In the genomic region with DNA sequence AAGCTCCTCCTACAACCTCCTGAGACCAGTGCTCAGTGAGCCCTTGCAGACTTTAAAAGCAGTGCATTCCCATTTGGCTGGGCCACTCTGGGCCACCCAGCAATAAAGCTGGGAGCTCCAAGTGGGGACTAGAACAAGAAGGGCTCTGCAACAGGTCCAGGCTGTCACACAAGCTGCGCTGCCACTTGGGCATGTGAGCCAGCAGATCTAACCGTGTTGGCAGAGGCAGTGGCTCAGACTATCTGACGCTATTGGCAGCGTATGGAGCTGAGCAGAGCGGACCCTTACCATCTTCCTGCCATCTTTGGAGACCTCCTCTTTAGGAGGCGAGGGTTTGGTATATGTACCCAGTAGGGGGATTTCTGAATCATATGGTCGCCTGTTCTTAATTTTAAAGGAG, we compare ENCODE assay signal across 13 mouse cellular contexts.
DNase-seq lines count a peak whose midpoint lies in the region; ATAC-seq and TF ChIP-seq lines count a peak whose summit lies in the region.
"Had no signal": no experiment of that assay in that cellular context is flagged by ENCODE, and none has a peak within 500 bp of the region (broad histone marks: within the 10 kb centered on the region; RNA-seq: fewer than 3 reads in every experiment).

No protein-coding gene starts in this region.

- H3K36me3 ChIP-seq in midbrain, postnatal 0 days (ENCODE audit: insufficient read depth, low read length) = no peaks in the 10 kb centered on the region
- H3K36me3 ChIP-seq in midbrain, embryonic 15.5 days (replicated peaks) = no peaks in the 10 kb centered on the region
- H3K36me3 ChIP-seq in midbrain, embryonic 10.5 days = no peaks in the 10 kb centered on the region
- H3K36me3 ChIP-seq: liver, embryonic 13.5 days had no signal

- no peak overlapping the region for H3K4me2 ChIP-seq in midbrain, postnatal 0 days (ENCODE audit: low read depth, low read length, poor library complexity, severe bottlenecking)
- no peak overlapping the region for H3K4me2 ChIP-seq in midbrain, embryonic 15.5 days
- H3K4me2 ChIP-seq: liver, embryonic 13.5 days had no signal

- H3K27ac ChIP-seq in midbrain, postnatal 0 days (ENCODE audit: low read depth, low read length) = no peak overlapping the region
- H3K27ac ChIP-seq in midbrain, embryonic 15.5 days = no peak overlapping the region
- no peak overlapping the region for H3K27ac ChIP-seq in midbrain, embryonic 10.5 days (replicated peaks)
- H3K27ac ChIP-seq: liver, embryonic 13.5 days had no signal

- TF ChIP-seq CTCF in midbrain, postnatal 0 days (IDR thresholded peaks at IDR 0.05) = no peak

- H3K27me3 ChIP-seq in midbrain, postnatal 0 days (ENCODE audit: insufficient read depth, low read length) = no peaks in the 10 kb centered on the region
- H3K27me3 ChIP-seq in midbrain, embryonic 15.5 days (replicated peaks) = no peaks in the 10 kb centered on the region
- H3K27me3 ChIP-seq in midbrain, embryonic 10.5 days (ENCODE audit: low read depth, poor library complexity, severe bottlenecking) = no peaks in the 10 kb centered on the region
- H3K27me3 ChIP-seq: liver, embryonic 13.5 days had no signal

- no peaks in the 10 kb centered on the region for H3K4me1 ChIP-seq in midbrain, postnatal 0 days (ENCODE audit: insufficient read depth, low read length)
- no peaks in the 10 kb centered on the region for H3K4me1 ChIP-seq in midbrain, embryonic 15.5 days
- H3K4me1 ChIP-seq in midbrain, embryonic 10.5 days = peaks cover 4% of the 10 kb centered on the region; the same call in 1 of the 2 replicates
- H3K4me1 ChIP-seq: liver, embryonic 13.5 days had no signal

- peak; percentile 56 for DNase-seq in midbrain, postnatal 0 days (ENCODE audit: low spot score)
- DNase-seq in cerebellum, postnatal 10 days = peak; percentile 84 to 87
- peak; percentile 67 for DNase-seq in layer of hippocampus, adult 9-10 months (ENCODE audit: low spot score)
- DNase-seq in right cerebral cortex, postnatal 4 days = peak; percentile 57
- no peak for DNase-seq in adrenal gland, postnatal 36 days
- DNase-seq in adrenal gland, postnatal 14 days = no peak
- no peak for DNase-seq in midbrain, embryonic 10.5 days (ENCODE audit: low spot score)
- DNase-seq: adrenal gland, postnatal 10 days; heart, adult 11 months; liver, embryonic 13.5 days; lung, postnatal 14 days had no signal

- H3K9me3 ChIP-seq in midbrain, postnatal 0 days (ENCODE audit: low read length) = no peaks in the 10 kb centered on the region
- H3K9me3 ChIP-seq in midbrain, embryonic 15.5 days = no peaks in the 10 kb centered on the region
- no peaks in the 10 kb centered on the region for H3K9me3 ChIP-seq in midbrain, embryonic 10.5 days (replicated peaks)
- H3K9me3 ChIP-seq: liver, embryonic 13.5 days had no signal

- H3K9ac ChIP-seq in midbrain, postnatal 0 days (replicated peaks; ENCODE audit: low read length, poor library complexity, severe bottlenecking) = no peak overlapping the region
- no peak overlapping the region for H3K9ac ChIP-seq in midbrain, embryonic 15.5 days
- H3K9ac ChIP-seq: liver, embryonic 13.5 days had no signal

- no peak for ATAC-seq in midbrain, postnatal 0 days (ENCODE audit: low FRiP score)
- no peak for ATAC-seq in midbrain, embryonic 15.5 days (replicated peaks)
- ATAC-seq: midbrain, embryonic 16.5 days had no signal

- 82% methylated on average over 7 of the region's 7 CpGs for WGBS in midbrain, postnatal 0 days
- 76% methylated on average over 7 of the region's 7 CpGs for WGBS in midbrain, embryonic 15.5 days
- 87% methylated on average over 7 of the region's 7 CpGs for WGBS in midbrain, embryonic 10.5 days

- no peak overlapping the region for H3K4me3 ChIP-seq in midbrain, postnatal 0 days (ENCODE audit: low read depth, low read length)
- H3K4me3 ChIP-seq in midbrain, embryonic 15.5 days = no peak overlapping the region
- no peak overlapping the region for H3K4me3 ChIP-seq in midbrain, embryonic 10.5 days
- H3K4me3 ChIP-seq: liver, embryonic 13.5 days had no signal

Comparison
In these comparisons a context has a peak if more than half of its experiments do, and no peak if none do; other contexts are left out.
1. DNase-seq: peak in midbrain, postnatal 0 days (single experiment), cerebellum, postnatal 10 days (2 of 2), layer of hippocampus, adult 9-10 months (single experiment) and right cerebral cortex, postnatal 4 days (single experiment); none in adrenal gland, postnatal 36 days (0 of 2), adrenal gland, postnatal 14 days (single experiment) and midbrain, embryonic 10.5 days (single experiment).